Mouse (Mus musculus): ENCODE measurements around the gene Ms4a8a. TPM values are rescaled to one million over a fixed set of nuclear protein-coding genes. Genes with fewer than 3 reads are reported as not detected.

The Ms4a8a gene
- polyA plus RNA-seq (2014; fragmentation: Illumina TruSeq; extraction: RNeasy Lipid Tissue Mini Kit (QIAGEN cat#74804)), result not detected

GRCm38 (mm10) chr19:11080934-11081333, at the start of gene Ms4a8a:
Ms4a8a (minus strand) TSS chr19:11081102.

GRCm38 (mm10) chr19:11017891-11018290, 63.0 kb downstream of the Ms4a8a start, which contains the start of gene Ms4a18:
Ms4a18 (minus strand) TSS chr19:11018031.

Other genes starting within 250 kb of the Ms4a8a start
- 2.0 TPM for gene Slc15a3, start 241.4 kb downstream of the Ms4a8a start, polyA plus RNA-seq (2014; fragmentation: Illumina TruSeq; extraction: RNeasy Lipid Tissue Mini Kit (QIAGEN cat#74804))
- gene Tmem132a, start 211.2 kb downstream of the Ms4a8a start, polyA plus RNA-seq (2014; fragmentation: Illumina TruSeq; extraction: RNeasy Lipid Tissue Mini Kit (QIAGEN cat#74804)), result not detected
- gene Tmem109, start 199.1 kb downstream of the Ms4a8a start, polyA plus RNA-seq (2014; fragmentation: Illumina TruSeq; extraction: RNeasy Lipid Tissue Mini Kit (QIAGEN cat#74804)), result 4.5 TPM
- gene Prpf19, start 185.9 kb downstream of the Ms4a8a start, polyA plus RNA-seq (2014; fragmentation: Illumina TruSeq; extraction: RNeasy Lipid Tissue Mini Kit (QIAGEN cat#74804)), result 87.3 TPM
- 0.46 TPM for gene Zp1, start 160.5 kb downstream of the Ms4a8a start, polyA plus RNA-seq (2014; fragmentation: Illumina TruSeq; extraction: RNeasy Lipid Tissue Mini Kit (QIAGEN cat#74804))
- gene Ptgdr2, start 143.9 kb downstream of the Ms4a8a start, polyA plus RNA-seq (2014; fragmentation: Illumina TruSeq; extraction: RNeasy Lipid Tissue Mini Kit (QIAGEN cat#74804)), result 0.48 TPM
- 1.6 TPM for gene Ccdc86, start 131.8 kb downstream of the Ms4a8a start, polyA plus RNA-seq (2014; fragmentation: Illumina TruSeq; extraction: RNeasy Lipid Tissue Mini Kit (QIAGEN cat#74804))
- gene Ms4a10, start 106.4 kb downstream of the Ms4a8a start, polyA plus RNA-seq (2014; fragmentation: Illumina TruSeq; extraction: RNeasy Lipid Tissue Mini Kit (QIAGEN cat#74804)), result not detected
- not detected for gene Ms4a15, start 87.9 kb downstream of the Ms4a8a start, polyA plus RNA-seq (2014; fragmentation: Illumina TruSeq; extraction: RNeasy Lipid Tissue Mini Kit (QIAGEN cat#74804))
- gene Ms4a18, start 63.1 kb downstream of the Ms4a8a start, polyA plus RNA-seq (2014; fragmentation: Illumina TruSeq; extraction: RNeasy Lipid Tissue Mini Kit (QIAGEN cat#74804)), result not detected
- gene 1700017D01Rik, start 49.8 kb upstream of the Ms4a8a start, polyA plus RNA-seq (2014; fragmentation: Illumina TruSeq; extraction: RNeasy Lipid Tissue Mini Kit (QIAGEN cat#74804)), result not detected
- gene 1700025F22Rik, start 84.2 kb upstream of the Ms4a8a start, polyA plus RNA-seq (2014; fragmentation: Illumina TruSeq; extraction: RNeasy Lipid Tissue Mini Kit (QIAGEN cat#74804)), result not detected
- not detected for gene Ms4a13, start 115.6 kb upstream of the Ms4a8a start, polyA plus RNA-seq (2014; fragmentation: Illumina TruSeq; extraction: RNeasy Lipid Tissue Mini Kit (QIAGEN cat#74804))
- gene Ms4a12, start 151.3 kb upstream of the Ms4a8a start, polyA plus RNA-seq (2014; fragmentation: Illumina TruSeq; extraction: RNeasy Lipid Tissue Mini Kit (QIAGEN cat#74804)), result not detected
- gene Ms4a1, start 185.1 kb upstream of the Ms4a8a start, polyA plus RNA-seq (2014; fragmentation: Illumina TruSeq; extraction: RNeasy Lipid Tissue Mini Kit (QIAGEN cat#74804)), result 6.0 TPM
- gene Ms4a5, start 202.8 kb upstream of the Ms4a8a start, polyA plus RNA-seq (2014; fragmentation: Illumina TruSeq; extraction: RNeasy Lipid Tissue Mini Kit (QIAGEN cat#74804)), result not detected
- 3.0 TPM for gene Ms4a14, start 233.4 kb upstream of the Ms4a8a start, polyA plus RNA-seq (2014; fragmentation: Illumina TruSeq; extraction: RNeasy Lipid Tissue Mini Kit (QIAGEN cat#74804))

All from ovary, adult 10 weeks (tissue).